Mouse (Mus musculus): Measurements from ENCODE around the gene Ifitm7. TPM values are rescaled to one million over a fixed set of nuclear protein-coding genes. Genes with fewer than 3 reads are reported as not detected.
A peak's percentile ranks its signal among the peaks of the same experiment; 100 is the strongest.

Ifitm7 gene
- total RNA-seq (2014; rRNA removed) (0.22 and 0.42 TPM in 2 replicates), polyA plus RNA-seq (2015; fragmentation: Nextera tagmentation; extraction: Ambion mirVana) (1.2 and 1.9 TPM in 2 replicates)

DNA sequence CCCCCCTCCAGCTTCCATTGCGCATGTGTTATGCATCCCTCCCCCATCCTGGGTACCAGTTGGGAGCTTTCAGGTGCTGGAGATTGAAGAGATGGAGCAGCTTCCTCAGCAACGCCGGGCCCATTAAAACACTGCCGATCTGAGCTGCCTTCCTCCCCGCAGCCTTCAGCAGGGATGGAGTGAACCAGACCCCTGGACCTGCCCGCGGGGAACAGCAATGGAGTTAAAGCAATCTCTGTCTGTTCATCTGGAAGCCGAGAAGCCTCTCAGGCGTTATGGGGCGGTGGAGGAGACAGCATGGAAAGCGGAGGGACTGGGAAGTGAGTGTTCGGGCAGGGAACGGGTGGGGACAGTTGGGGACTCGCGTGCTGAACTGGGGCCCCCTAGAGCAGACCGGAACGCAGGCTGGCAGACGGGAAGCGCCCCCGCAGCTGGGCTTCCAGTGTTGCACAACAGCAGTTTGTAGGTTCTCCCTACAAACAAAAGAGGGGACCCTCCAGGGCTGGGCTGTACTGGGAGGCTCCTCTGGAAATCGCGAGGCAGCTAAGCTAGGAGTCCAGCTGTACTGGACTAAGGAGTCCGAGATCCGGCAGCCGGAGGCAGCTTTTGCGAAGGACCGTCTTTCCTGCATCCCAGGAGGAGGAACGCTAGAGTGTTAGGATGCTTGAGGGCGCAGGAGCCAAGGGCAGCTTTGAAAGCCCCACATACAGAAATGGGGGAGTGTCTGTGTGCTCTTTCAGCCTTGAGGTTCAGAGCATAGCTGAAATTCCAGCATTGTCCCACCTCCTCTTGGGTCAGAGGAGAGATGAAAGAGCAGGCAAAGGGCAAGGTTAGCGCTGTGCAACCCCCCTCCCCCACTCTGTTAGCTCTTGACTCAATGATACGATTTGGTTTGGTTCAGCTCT is at the start of gene Ifitm7, which contains the start of gene 2900011O08Rik:
Ifitm7 (minus strand) TSS at position 315 of the 905 bp plus-strand sequence.
2900011O08Rik (plus strand) TSS at position 31 of the 905 bp plus-strand sequence.
- peak; percentile 75 for DNase-seq (ENCODE audit: low spot score)
- peak within 1 kb of the TSS; percentile 78 for H3K9ac ChIP-seq (replicated peaks; ENCODE audit: low read length)
- peak within 1 kb of the TSS; percentile 79 for H3K4me2 ChIP-seq (ENCODE audit: low read depth, low read length)
- 0 out of 2 replicates have a peak, but pooled peaks cover 7% of the 10 kb centered on the region for H3K4me1 ChIP-seq (ENCODE audit: insufficient read depth, low read length)
- no peaks in the 10 kb centered on the region for H3K27me3 ChIP-seq (ENCODE audit: insufficient read depth, low read length)
- no peaks in the 10 kb centered on the region for H3K36me3 ChIP-seq (ENCODE audit: insufficient read depth, low read length)
- no peaks in the 10 kb centered on the region for H3K9me3 ChIP-seq (ENCODE audit: low read length)
- H3K4me3 ChIP-seq (ENCODE audit: low read length), result peak within 1 kb of the TSS; percentile 73
- under 1% methylated on average over 31 of the region's 31 CpGs for WGBS
- H3K27ac ChIP-seq, result peak within 1 kb of the TSS; percentile 89
- peak; percentile 88 for ATAC-seq
- TF ChIP-seq CTCF (IDR thresholded peaks at IDR 0.05; ENCODE audit: low read depth), result no peak

DNA sequence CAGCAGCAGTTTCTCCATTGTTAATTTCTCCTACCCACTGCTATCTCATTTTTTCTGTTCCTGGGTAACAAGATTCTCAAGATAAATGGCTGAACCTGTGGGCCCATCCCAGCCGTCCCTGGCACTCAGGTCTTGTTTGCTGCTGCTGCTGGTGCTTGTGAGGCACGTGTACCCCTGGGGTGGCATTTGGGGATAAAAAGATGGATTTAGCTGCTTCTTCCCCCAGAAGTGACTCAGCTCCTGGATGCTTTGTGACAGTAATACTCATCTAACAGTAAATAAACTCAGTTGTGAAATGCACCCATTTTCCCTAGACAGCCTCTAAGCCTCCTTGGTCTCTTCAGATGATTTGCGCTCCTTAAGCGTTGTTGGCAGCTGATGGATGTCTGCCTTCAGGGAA is 46.4 kb upstream of the Ifitm7 start:
- H3K4me1 ChIP-seq (ENCODE audit: insufficient read depth, low read length), result no peaks in the 10 kb centered on the region
- no peak for DNase-seq (ENCODE audit: low spot score)
- H3K9me3 ChIP-seq (ENCODE audit: low read length), result no peaks in the 10 kb centered on the region
- H3K4me3 ChIP-seq (ENCODE audit: low read length), result no peak overlapping the region
- TF ChIP-seq CTCF (IDR thresholded peaks at IDR 0.05; ENCODE audit: low read depth), result no peak
- ATAC-seq, result no peak
- no peaks in the 10 kb centered on the region for H3K36me3 ChIP-seq (ENCODE audit: insufficient read depth, low read length)
- no peak overlapping the region for H3K9ac ChIP-seq (replicated peaks; ENCODE audit: low read length)
- H3K27me3 ChIP-seq (ENCODE audit: insufficient read depth, low read length), result no peaks in the 10 kb centered on the region
- H3K4me2 ChIP-seq (ENCODE audit: low read depth, low read length), result no peak overlapping the region
- no peak overlapping the region for H3K27ac ChIP-seq
- WGBS, result 88% methylated on average over 4 of the region's 4 CpGs

DNA sequence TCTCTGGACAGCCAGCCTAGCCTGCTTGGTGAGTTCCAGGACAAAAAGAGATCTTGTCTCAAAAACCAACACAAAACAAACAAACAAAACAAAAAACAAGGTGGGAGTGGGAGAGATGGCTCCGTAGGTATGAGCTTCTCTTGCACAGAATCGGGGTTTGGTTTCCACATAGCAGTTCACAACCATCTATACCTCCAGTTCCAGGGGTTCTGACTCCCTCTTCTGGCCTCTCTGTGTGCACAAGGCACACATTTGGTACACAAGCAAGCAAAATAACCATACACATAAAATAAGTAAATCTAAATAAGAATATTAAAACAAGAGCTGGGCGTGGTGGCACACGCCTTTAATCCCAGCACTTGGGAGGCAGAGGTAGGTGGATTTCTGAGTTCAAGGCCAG is 44.0 kb upstream of the Ifitm7 start:
- ATAC-seq (no peak), DNase-seq (ENCODE audit: low spot score) (no peak)
- no peak overlapping the region for H3K4me2 ChIP-seq (ENCODE audit: low read depth, low read length)
- no peak overlapping the region for H3K27ac ChIP-seq
- H3K9ac ChIP-seq (replicated peaks; ENCODE audit: low read length), result no peak overlapping the region
- H3K36me3 ChIP-seq (ENCODE audit: insufficient read depth, low read length), result no peaks in the 10 kb centered on the region
- TF ChIP-seq CTCF (IDR thresholded peaks at IDR 0.05; ENCODE audit: low read depth), result 0 out of 2 replicates have a peak, but pooled peaks have one; percentile 16
- H3K4me1 ChIP-seq (ENCODE audit: insufficient read depth, low read length), result no peaks in the 10 kb centered on the region
- 86% methylated on average over 4 of the region's 4 CpGs for WGBS
- no peak overlapping the region for H3K4me3 ChIP-seq (ENCODE audit: low read length)
- H3K9me3 ChIP-seq (ENCODE audit: low read length), result no peaks in the 10 kb centered on the region
- no peaks in the 10 kb centered on the region for H3K27me3 ChIP-seq (ENCODE audit: insufficient read depth, low read length)

- no peak for ATAC-seq
- TF ChIP-seq CTCF (IDR thresholded peaks at IDR 0.05; ENCODE audit: low read depth), result no peak
- Histone ChIP-seq H3K36me3 (ENCODE audit: insufficient read depth, low read length) (no peaks in the 10 kb centered on the region), H3K9ac (replicated peaks; ENCODE audit: low read length) (no peak overlapping the region), H3K9me3 (ENCODE audit: low read length) (no peaks in the 10 kb centered on the region), H3K4me2 (ENCODE audit: low read depth, low read length) (no peak overlapping the region), H3K27ac (no peak overlapping the region), H3K4me3 (ENCODE audit: low read length) (no peak overlapping the region), H3K4me1 (ENCODE audit: insufficient read depth, low read length) (no peaks in the 10 kb centered on the region), H3K27me3 (ENCODE audit: insufficient read depth, low read length) (no peaks in the 10 kb centered on the region)
- WGBS, result 74% methylated on average over 2 of the region's 2 CpGs
- no peak for DNase-seq (ENCODE audit: low spot score)
Measured at GRCm38 (mm10) chr16:14029851-14030250, 43.2 kb upstream of the Ifitm7 start.

DNA sequence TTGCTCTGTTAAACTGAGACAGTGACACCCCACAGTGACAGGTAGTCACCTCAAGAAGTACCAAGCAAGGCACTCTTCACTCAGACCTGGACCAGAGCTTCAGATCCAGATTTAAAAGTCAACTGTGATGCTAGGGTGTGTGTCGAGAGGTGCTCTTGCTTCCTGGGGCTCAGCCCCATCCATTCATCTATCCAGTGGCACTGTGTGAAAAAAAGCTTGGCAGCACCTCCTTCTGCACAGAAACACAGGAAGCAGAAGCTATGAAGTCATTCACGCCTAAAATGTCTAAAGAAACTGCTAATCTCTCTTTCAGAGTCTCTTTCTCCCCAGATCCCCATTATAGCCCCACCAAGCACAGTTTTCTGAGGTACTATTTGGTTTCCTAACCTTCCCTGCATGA is 42.4 kb upstream of the Ifitm7 start:
- no peaks in the 10 kb centered on the region for H3K9me3 ChIP-seq (ENCODE audit: low read length)
- no peak for TF ChIP-seq CTCF (IDR thresholded peaks at IDR 0.05; ENCODE audit: low read depth)
- no peaks in the 10 kb centered on the region for H3K36me3 ChIP-seq (ENCODE audit: insufficient read depth, low read length)
- H3K27ac ChIP-seq, result no peak overlapping the region
- DNase-seq (ENCODE audit: low spot score) (no peak), ATAC-seq (no peak)
- no peak overlapping the region for H3K4me3 ChIP-seq (ENCODE audit: low read length)
- H3K27me3 ChIP-seq (ENCODE audit: insufficient read depth, low read length), result no peaks in the 10 kb centered on the region
- WGBS, result 70% methylated on average over 2 of the region's 2 CpGs
- H3K4me2 ChIP-seq (ENCODE audit: low read depth, low read length), result no peak overlapping the region
- H3K9ac ChIP-seq (replicated peaks; ENCODE audit: low read length), result no peak overlapping the region
- no peaks in the 10 kb centered on the region for H3K4me1 ChIP-seq (ENCODE audit: insufficient read depth, low read length)

- Histone ChIP-seq H3K9ac (replicated peaks; ENCODE audit: low read length) (no peak overlapping the region), H3K27ac (no peak overlapping the region), H3K4me2 (ENCODE audit: low read depth, low read length) (no peak overlapping the region), H3K36me3 (ENCODE audit: insufficient read depth, low read length) (no peaks in the 10 kb centered on the region), H3K9me3 (ENCODE audit: low read length) (no peaks in the 10 kb centered on the region), H3K4me3 (ENCODE audit: low read length) (no peak overlapping the region), H3K27me3 (ENCODE audit: insufficient read depth, low read length) (no peaks in the 10 kb centered on the region), H3K4me1 (ENCODE audit: insufficient read depth, low read length) (no peaks in the 10 kb centered on the region)
- 41% methylated on average over 2 of the region's 2 CpGs for WGBS
- DNase-seq (ENCODE audit: low spot score) (peak; percentile 8), ATAC-seq (0 out of 2 replicates have a peak, but pooled peaks have one; percentile 47)
- no peak for TF ChIP-seq CTCF (IDR thresholded peaks at IDR 0.05; ENCODE audit: low read depth)
Measured at GRCm38 (mm10) chr16:14025091-14025990, 38.7 kb upstream of the Ifitm7 start.
